Mouse (Mus musculus) small intestine, adult 2 months (tissue): ENCODE measurements around the gene Cldn22.

Source experiments
- CTCF ChIP-seq: fragments of 200-500 bp; IDR thresholded peaks from 2 replicates; pipeline ENCODE4 v1.5.1; 2012; ENCODE audit warnings: low read depth, mild to moderate bottlenecking, control low read depth, inconsistent platforms, low read length, moderate library complexity, mixed read lengths; ENCODE audit not compliant: insufficient replicate concordance, insufficient read length; ENCODE audit errors: extremely low read depth
- POLR2A ChIP-seq: fragments of 200-500 bp; IDR thresholded peaks from 2 replicates; pipeline ENCODE4 v1.6.1; 2012; ENCODE audit warnings: low read depth, mild to moderate bottlenecking, control low read depth, inconsistent platforms, low read length, moderate library complexity

- TF ChIP-seq CTCF = no peak
- TF ChIP-seq POLR2A = no peak
Observed at GRCm38 (mm10) chr8:47852737-47853136, 28.5 kb downstream of the Cldn22 start.
